ENCODE assay signal across 25 mouse cellular contexts in genomic region chr1:85969081-85969480, GRCm38 (mm10). TPM values are rescaled to one million over a fixed set of nuclear protein-coding genes. Genes with fewer than 3 reads are reported as not detected.
DNase-seq lines count a peak whose midpoint lies in the region; ATAC-seq and TF ChIP-seq lines count a peak whose summit lies in the region.
"Had no signal": no experiment of that assay in that cellular context is flagged by ENCODE, and none has a peak within 500 bp of the region (broad histone marks: within the 10 kb centered on the region; RNA-seq: fewer than 3 reads in every experiment).

No protein-coding gene starts in this region.

- no peak for DNase-seq in hindbrain, embryonic 11.5 days (ENCODE audit: low spot score)
- no peak for DNase-seq in neural tube, embryonic 10.5 days (ENCODE audit: extremely low spot score, low spot score)
- no peak for DNase-seq in limb, embryonic 14.5 days (ENCODE audit: low spot score)
- DNase-seq in adrenal gland, adult 2 months, result no peak
- DNase-seq in left cerebral cortex, adult 18-20 months (ENCODE audit: low spot score in 2 of 2), result no peak
- DNase-seq: cerebellum, adult 8-10 months; gastrocnemius, postnatal 25 days; kidney, adult 18-20 months; lung, adult 18-20 months; lung, postnatal 14 days; thymus, adult 2 months had no signal

- no peak overlapping the region for H3K4me2 ChIP-seq in hindbrain, embryonic 13.5 days
- no peak overlapping the region for H3K4me2 ChIP-seq in hindbrain, embryonic 11.5 days (replicated peaks; ENCODE audit: low read depth, low read length)
- H3K4me2 ChIP-seq in neural tube, embryonic 12.5 days (replicated peaks), result no peak overlapping the region
- H3K4me2 ChIP-seq in limb, embryonic 14.5 days (replicated peaks; ENCODE audit: low read depth, low read length, severe bottlenecking), result no peak overlapping the region
- H3K4me2 ChIP-seq: embryonic facial prominence, embryonic 12.5 days; liver, embryonic 11.5 days had no signal

- no peaks in the 10 kb centered on the region for H3K4me1 ChIP-seq in hindbrain, embryonic 13.5 days (replicated peaks)
- H3K4me1 ChIP-seq in hindbrain, embryonic 11.5 days (replicated peaks; ENCODE audit: control insufficient read depth, insufficient read depth, low read length), result no peaks in the 10 kb centered on the region
- H3K4me1 ChIP-seq in neural tube, embryonic 12.5 days, result no peaks in the 10 kb centered on the region
- peaks cover 9% of the 10 kb centered on the region for H3K4me1 ChIP-seq in limb, embryonic 14.5 days (ENCODE audit: control insufficient read depth, insufficient read depth, low read length)
- H3K4me1 ChIP-seq: embryonic facial prominence, embryonic 12.5 days had no signal

- no peak for TF ChIP-seq POLR2A in limb, embryonic 14.5 days (IDR thresholded peaks at IDR 0.05; ENCODE audit: borderline replicate concordance, extremely low read depth, insufficient read depth, insufficient read length)

- no peaks in the 10 kb centered on the region for H3K9me3 ChIP-seq in hindbrain, embryonic 13.5 days
- no peaks in the 10 kb centered on the region for H3K9me3 ChIP-seq in hindbrain, embryonic 11.5 days (ENCODE audit: control insufficient read depth, low read length)
- H3K9me3 ChIP-seq in neural tube, embryonic 12.5 days, result no peaks in the 10 kb centered on the region
- H3K9me3 ChIP-seq in limb, embryonic 14.5 days (ENCODE audit: control insufficient read depth, low read length), result no peaks in the 10 kb centered on the region
- H3K9me3 ChIP-seq: embryonic facial prominence, embryonic 12.5 days had no signal

- 71% methylated on average over 1 of the region's 1 CpGs for WGBS in hindbrain, embryonic 13.5 days
- 85% methylated on average over 1 of the region's 1 CpGs for WGBS in hindbrain, embryonic 11.5 days
- WGBS in neural tube, embryonic 12.5 days, result 71% methylated on average over 1 of the region's 1 CpGs
- 73% methylated on average over 1 of the region's 1 CpGs for WGBS in limb, embryonic 14.5 days

- H3K36me3 ChIP-seq in hindbrain, embryonic 13.5 days, result no peaks in the 10 kb centered on the region
- H3K36me3 ChIP-seq in hindbrain, embryonic 11.5 days (ENCODE audit: control insufficient read depth, insufficient read depth, low read length), result no peaks in the 10 kb centered on the region
- no peaks in the 10 kb centered on the region for H3K36me3 ChIP-seq in neural tube, embryonic 12.5 days
- H3K36me3 ChIP-seq in limb, embryonic 14.5 days (ENCODE audit: control insufficient read depth, insufficient read depth, low read length), result no peaks in the 10 kb centered on the region
- H3K36me3 ChIP-seq: embryonic facial prominence, embryonic 12.5 days had no signal

- ATAC-seq in hindbrain, embryonic 13.5 days (ENCODE audit: low FRiP score), result peak; percentile 76
- no peak for ATAC-seq in hindbrain, embryonic 11.5 days (ENCODE audit: low FRiP score)
- 0 out of 2 replicates have a peak, but pooled peaks have one; percentile 33 for ATAC-seq in neural tube, embryonic 12.5 days (ENCODE audit: low FRiP score, low read depth)
- ATAC-seq in limb, embryonic 14.5 days (ENCODE audit: low FRiP score, low read depth), result peak; percentile 23; the same call in 1 of the 2 replicates

- no peak overlapping the region for H3K4me3 ChIP-seq in hindbrain, embryonic 13.5 days
- H3K4me3 ChIP-seq in hindbrain, embryonic 11.5 days (ENCODE audit: low read depth, low read length), result no peak overlapping the region
- no peak overlapping the region for H3K4me3 ChIP-seq in neural tube, embryonic 12.5 days
- no peak overlapping the region for H3K4me3 ChIP-seq in limb, embryonic 14.5 days (replicated peaks; ENCODE audit: low read length)
- H3K4me3 ChIP-seq: embryonic facial prominence, embryonic 12.5 days had no signal

- H3K9ac ChIP-seq in hindbrain, embryonic 13.5 days, result no peak overlapping the region
- no peak overlapping the region for H3K9ac ChIP-seq in hindbrain, embryonic 11.5 days (ENCODE audit: low read depth, low read length)
- no peak overlapping the region for H3K9ac ChIP-seq in neural tube, embryonic 12.5 days
- H3K9ac ChIP-seq in limb, embryonic 14.5 days (ENCODE audit: low read depth, low read length, severe bottlenecking), result no peak overlapping the region
- H3K9ac ChIP-seq: embryonic facial prominence, embryonic 12.5 days had no signal

- no peaks in the 10 kb centered on the region for H3K27me3 ChIP-seq in hindbrain, embryonic 13.5 days
- H3K27me3 ChIP-seq in hindbrain, embryonic 11.5 days (ENCODE audit: control insufficient read depth, insufficient read depth, low read length), result no peaks in the 10 kb centered on the region
- no peaks in the 10 kb centered on the region for H3K27me3 ChIP-seq in neural tube, embryonic 12.5 days (replicated peaks)
- no peaks in the 10 kb centered on the region for H3K27me3 ChIP-seq in limb, embryonic 14.5 days (ENCODE audit: control insufficient read depth, insufficient read depth, low read length)
- H3K27me3 ChIP-seq: embryonic facial prominence, embryonic 12.5 days had no signal

- peak overlapping the region; percentile 67 for H3K27ac ChIP-seq in hindbrain, embryonic 13.5 days
- no peak overlapping the region for H3K27ac ChIP-seq in hindbrain, embryonic 11.5 days (ENCODE audit: low read depth, low read length)
- no peak overlapping the region for H3K27ac ChIP-seq in neural tube, embryonic 12.5 days
- H3K27ac ChIP-seq in limb, embryonic 14.5 days (replicated peaks; ENCODE audit: low read depth, low read length), result no peak overlapping the region; the same call in 1 of the 2 replicates
- H3K27ac ChIP-seq: embryonic facial prominence, embryonic 12.5 days; kidney, postnatal 0 days had no signal

RNA-seq across cellular contexts. Expression of gene Gpr55, which starts 8.3 kb away (rescaled TPM):
- 0.04 and 0.17 TPM in 2 replicates for polyA plus RNA-seq in hindbrain, embryonic 13.5 days (2015; fragmentation: Nextera tagmentation; extraction: Ambion mirVana)
- polyA plus RNA-seq in hindbrain, embryonic 11.5 days (2014; fragmentation: Nextera tagmentation; extraction: Ambion mirVana), result 0.08 TPM in 1 of 2 replicates, not detected in the other
- polyA plus RNA-seq in neural tube, embryonic 12.5 days (2016; fragmentation: Nextera tagmentation; extraction: Ambion mirVana), result 0.08 TPM in 1 of 2 replicates, not detected in the other
- polyA plus RNA-seq in limb, embryonic 14.5 days (2012; rRNA removed), result 0.11 and 0.12 TPM in 2 replicates
- not detected in 2 replicates for polyA plus RNA-seq in limb, embryonic 14.5 days (2014; fragmentation: Nextera tagmentation; extraction: Ambion mirVana)
- total RNA-seq in adrenal gland, adult 2 months (2021), result 1 to 10 TPM; 4.3 to 4.4 TPM
- polyA plus RNA-seq in adrenal gland, adult 2 months (2012; rRNA removed), result 0.98 and 1.2 TPM in 2 replicates
- total RNA-seq in left cerebral cortex, adult 18-20 months (2021), result under 1 TPM; 0.09 to 0.14 TPM
- total RNA-seq: common myeloid progenitor, adult 5-6 weeks; gastrocnemius, postnatal 25 days; layer of hippocampus, postnatal 36 days had no signal
- polyA plus RNA-seq: C2C12; liver, embryonic 11.5 days had no signal

RNA-seq across cellular contexts. Expression of gene 4933407L21Rik, which starts 40.8 kb away (rescaled TPM):
- polyA plus RNA-seq in hindbrain, embryonic 13.5 days (2015; fragmentation: Nextera tagmentation; extraction: Ambion mirVana), result 3.5 and 3.6 TPM in 2 replicates
- 0.46 and 0.60 TPM in 2 replicates for polyA plus RNA-seq in hindbrain, embryonic 11.5 days (2014; fragmentation: Nextera tagmentation; extraction: Ambion mirVana)
- 1.0 and 1.6 TPM in 2 replicates for polyA plus RNA-seq in neural tube, embryonic 12.5 days (2016; fragmentation: Nextera tagmentation; extraction: Ambion mirVana)
- polyA plus RNA-seq in limb, embryonic 14.5 days (2012; rRNA removed), result 1.2 and 1.3 TPM in 2 replicates
- 0.66 and 0.73 TPM in 2 replicates for polyA plus RNA-seq in limb, embryonic 14.5 days (2014; fragmentation: Nextera tagmentation; extraction: Ambion mirVana)
- total RNA-seq in adrenal gland, adult 2 months (2021), result under 1 TPM in 1 of 2 experiments, not detected in 1; 0.24 TPM
- polyA plus RNA-seq in adrenal gland, adult 2 months (2012; rRNA removed), result 0.10 TPM in 1 of 2 replicates, not detected in the other
- total RNA-seq in left cerebral cortex, adult 18-20 months (2021), result 1 to 10 TPM; 5.2 to 7.7 TPM
- total RNA-seq: adrenal gland, adult 18-20 months; common myeloid progenitor, adult 5-6 weeks; gastrocnemius, postnatal 25 days; hematopoietic stem cell, adult 5-6 weeks had no signal
- polyA plus RNA-seq: C2C12; liver, embryonic 11.5 days had no signal

RNA-seq across cellular contexts. Expression of gene Spata3, which starts 47.5 kb away (rescaled TPM):
- polyA plus RNA-seq in hindbrain, embryonic 13.5 days (2015; fragmentation: Nextera tagmentation; extraction: Ambion mirVana), result 0.23 and 0.35 TPM in 2 replicates
- polyA plus RNA-seq in hindbrain, embryonic 11.5 days (2014; fragmentation: Nextera tagmentation; extraction: Ambion mirVana), result not detected in 2 replicates
- polyA plus RNA-seq in neural tube, embryonic 12.5 days (2016; fragmentation: Nextera tagmentation; extraction: Ambion mirVana), result not detected in 2 replicates
- not detected in 2 replicates for polyA plus RNA-seq in limb, embryonic 14.5 days (2012; rRNA removed)
- not detected in 2 replicates for polyA plus RNA-seq in limb, embryonic 14.5 days (2014; fragmentation: Nextera tagmentation; extraction: Ambion mirVana)
- total RNA-seq in adrenal gland, adult 2 months (2021), result not detected
- not detected in 2 replicates for polyA plus RNA-seq in adrenal gland, adult 2 months (2012; rRNA removed)
- under 1 TPM; 0.37 to 0.79 TPM for total RNA-seq in left cerebral cortex, adult 18-20 months (2021)
- total RNA-seq: adrenal gland, adult 18-20 months; common myeloid progenitor, adult 5-6 weeks; gastrocnemius, postnatal 25 days; hematopoietic stem cell, adult 5-6 weeks; megakaryocyte, adult 5-6 weeks had no signal
- polyA plus RNA-seq: C2C12; embryonic facial prominence, embryonic 12.5 days; heart, embryonic 16.5 days; liver, embryonic 11.5 days; stomach, embryonic 16.5 days; urinary bladder, adult 2 months had no signal
